Mouse (Mus musculus) lung, embryonic 15.5 days (tissue): Measurements from ENCODE around the gene Stx6. TPM values are rescaled to one million over a fixed set of nuclear protein-coding genes. Genes with fewer than 3 reads are reported as not detected.

Experiments
- ATAC-seq: fragments of 200-750 bp; cut with Nextera tagmentation; 2 replicates; pipeline ENCODE4 v1.8.0; 2017; ENCODE audit warnings: moderate number of reproducible peaks, borderline replicate concordance; ENCODE audit not compliant: low FRiP score, low TSS enrichment; ENCODE audit errors: extremely low read depth
- H3K27ac ChIP-seq: fragments of 300-500 bp; sonication (generic); 2 replicates; pipeline ENCODE4 v1.5.1; 2015; ENCODE audit warnings: moderate library complexity, mild to moderate bottlenecking, inconsistent platforms
- H3K27me3 ChIP-seq: fragments of 300-500 bp; sonication (generic); 2 replicates; pipeline ENCODE4 v1.6.1; 2015; ENCODE audit warnings: inconsistent platforms
- H3K36me3 ChIP-seq: fragments of 300-500 bp; sonication (generic); 2 replicates; pipeline ENCODE4 v1.6.1; 2015; ENCODE audit warnings: inconsistent platforms
- H3K4me1 ChIP-seq: fragments of 300-500 bp; sonication (generic); 2 replicates; pipeline ENCODE4 v1.6.1; 2015; ENCODE audit warnings: inconsistent platforms
- H3K4me2 ChIP-seq: fragments of 300-500 bp; sonication (generic); 2 replicates; pipeline ENCODE4 v1.6.1; 2015; ENCODE audit warnings: inconsistent platforms, mild to moderate bottlenecking, moderate library complexity
- H3K4me3 ChIP-seq: fragments of 300-500 bp; sonication (generic); 2 replicates; pipeline ENCODE4 v1.5.1; 2015; ENCODE audit warnings: mild to moderate bottlenecking, inconsistent platforms
- H3K9ac ChIP-seq: fragments of 300-500 bp; sonication (generic); 2 replicates; pipeline ENCODE4 v1.6.1; 2015; ENCODE audit warnings: inconsistent platforms
- H3K9me3 ChIP-seq: fragments of 300-500 bp; sonication (generic); 2 replicates; pipeline ENCODE4 v1.6.1; 2016; ENCODE audit warnings: inconsistent platforms
- whole genome bisulfite sequencing: fragments of 180-500 bp; shearing (Covaris S2); methylation state at CpG from one replicate; pipeline ENCODE4 v1.1.7; 2015; 5-methylcytosine and 5-hydroxymethylcytosine counted together
- polyA plus RNA-seq: library from polyadenylated mRNA; unstranded; fragments of >200 nt; fragmentation: Nextera tagmentation; extraction: Ambion mirVana; gene quantifications from 2 replicates; pipeline ENCODE4 v1.2.1, GENCODE M21; 2015

Stx6 gene
- polyA plus RNA-seq, 1 experiment from 2014 or later = 81.5 TPM

- Histone ChIP-seq H3K9ac (no peak overlapping the region), H3K9me3 (no peaks in the 10 kb centered on the region), H3K4me1 (no peaks in the 10 kb centered on the region), H3K4me3 (no peak overlapping the region), H3K36me3 (no peaks in the 10 kb centered on the region), H3K4me2 (no peak overlapping the region), H3K27me3 (peaks cover 12% of the 10 kb centered on the region; the same call in 1 of the 2 replicates), H3K27ac (no peak overlapping the region)
- whole genome bisulfite sequencing = 69% methylated on average over 5 of the region's 5 CpGs
- no peak for ATAC-seq
These were observed 93.1 kb downstream of the Stx6 start for GRCm38 (mm10) chr1:155251596-155251995.

DNA sequence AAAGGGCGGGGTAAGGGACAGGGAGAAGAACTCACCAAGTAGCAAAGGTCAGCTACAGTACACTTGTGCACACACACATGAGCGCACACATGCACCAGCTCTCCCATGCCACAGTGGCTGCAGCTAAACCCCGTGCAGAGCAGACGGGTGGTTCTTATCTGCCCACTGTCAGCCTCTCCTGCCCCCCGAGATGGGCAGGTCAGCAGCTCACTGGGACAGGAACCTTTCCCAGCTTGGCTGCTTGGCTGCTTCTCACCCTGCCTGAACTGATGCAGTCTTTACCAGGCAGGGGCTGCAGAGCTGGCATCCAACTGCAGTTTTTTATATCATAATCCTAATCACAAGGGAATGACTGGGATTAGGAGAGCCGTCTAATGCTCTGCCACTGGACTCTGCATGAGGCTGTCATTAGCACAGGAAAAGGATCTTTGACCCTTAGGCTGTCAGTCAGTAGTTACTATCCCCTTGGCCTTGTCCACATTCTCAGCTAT lies 94.2 kb downstream of the Stx6 start:
- H3K4me3 ChIP-seq = no peak overlapping the region
- 36% methylated on average over 6 of the region's 6 CpGs for WGBS
- H3K4me2 ChIP-seq = no peak overlapping the region
- no peaks in the 10 kb centered on the region for H3K9me3 ChIP-seq
- H3K27me3 ChIP-seq = peaks cover 6% of the 10 kb centered on the region; the same call in 1 of the 2 replicates
- no peak for ATAC-seq
- H3K9ac ChIP-seq = no peak overlapping the region
- H3K27ac ChIP-seq = no peak overlapping the region
- no peaks in the 10 kb centered on the region for H3K36me3 ChIP-seq
- H3K4me1 ChIP-seq = no peaks in the 10 kb centered on the region

- no peaks in the 10 kb centered on the region for H3K36me3 ChIP-seq
- no peaks in the 10 kb centered on the region for H3K4me1 ChIP-seq
- H3K27me3 ChIP-seq = peaks cover 2% of the 10 kb centered on the region; the same call in 1 of the 2 replicates
- no peak overlapping the region for H3K4me2 ChIP-seq
- H3K9ac ChIP-seq = no peak overlapping the region
- no peak for ATAC-seq
- no peak overlapping the region for H3K27ac ChIP-seq
- H3K9me3 ChIP-seq = no peaks in the 10 kb centered on the region
- 65% methylated on average over 12 of the region's 12 CpGs for WGBS
- H3K4me3 ChIP-seq = no peak overlapping the region
These were observed 94.6 kb downstream of the Stx6 start for GRCm38 (mm10) chr1:155253126-155253525.

DNA sequence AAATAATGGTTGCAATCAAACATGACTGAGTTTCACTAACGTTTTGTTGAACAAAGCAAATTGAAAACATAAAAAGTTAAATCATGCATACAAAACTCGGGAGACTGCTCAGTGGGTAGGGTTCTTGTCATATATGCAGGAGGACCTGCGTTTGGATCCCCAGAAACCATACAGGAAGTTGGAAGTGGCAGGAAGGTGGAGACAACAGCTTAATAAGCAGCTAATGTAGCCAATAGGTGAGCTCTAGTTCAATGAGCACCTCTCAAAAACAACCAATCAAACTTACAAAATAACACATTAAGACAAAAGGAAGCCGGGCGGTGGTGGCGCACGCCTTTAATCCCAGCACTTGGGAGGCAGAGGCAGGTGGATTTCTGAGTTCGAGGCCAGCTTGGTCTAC lies 95.8 kb downstream of the Stx6 start:
- Histone ChIP-seq H3K4me2 (no peak overlapping the region), H3K9me3 (no peaks in the 10 kb centered on the region), H3K4me3 (no peak overlapping the region), H3K4me1 (no peaks in the 10 kb centered on the region), H3K9ac (no peak overlapping the region), H3K36me3 (no peaks in the 10 kb centered on the region), H3K27ac (no peak overlapping the region), H3K27me3 (no peaks in the 10 kb centered on the region)
- WGBS = 86% methylated on average over 8 of the region's 8 CpGs
- no peak for ATAC-seq

Other genes starting within 250 kb of the Stx6 start
- gene Ier5, start 59.1 kb upstream of the Stx6 start, polyA plus RNA-seq = 7.0 and 8.7 TPM in 2 replicates
- gene Mr1, start 11.9 kb upstream of the Stx6 start, polyA plus RNA-seq = 12.1 and 12.3 TPM in 2 replicates
- 4.0 and 4.2 TPM in 2 replicates for gene BC034090, start 85.7 kb downstream of the Stx6 start, polyA plus RNA-seq